Mouse (Mus musculus) left cerebral cortex, postnatal 4 days (tissue): Measurements from ENCODE around the gene Tlnrd1. TPM values are rescaled to one million over a fixed set of nuclear protein-coding genes. Genes with fewer than 3 reads are reported as not detected.

Experiments used
- DNase-seq: peaks from one replicate; pipeline ENCODE4 v3.0.0-alpha.2; 2022
- intact Hi-C: fragments of 180-260 bp; cut with DNase I; formaldehyde crosslinking; loops from one replicate; pipeline ENCODE4 v1.15.1; 2025
- total RNA-seq, 2 experiments: library from RNA; stranded (reverse); gene quantifications; 2 replicates each; pipeline ENCODE4 v1.2.3; 2021

The Tlnrd1 gene
- total RNA-seq, 2 experiments from 2014 or later, result 20.5 to 20.7 TPM

- DNase-seq, result no peak
- intact Hi-C loops, result no loop called here
Measured at GRCm38 (mm10) chr7:83847187-83848075, 36.7 kb downstream of the Tlnrd1 start.

GRCm38 (mm10) chr7:83844807-83845206 is 39.3 kb downstream of the Tlnrd1 start:
- intact Hi-C loops, result no loop called here
- no peak for DNase-seq

- no peak for DNase-seq
- intact Hi-C loops, result no loop called here
Measured at GRCm38 (mm10) chr7:83842486-83843259, 41.4 kb downstream of the Tlnrd1 start.

- no peak for DNase-seq
- intact Hi-C loops, result no loop called here
Measured at GRCm38 (mm10) chr7:83840076-83840475, 44.0 kb downstream of the Tlnrd1 start.

DNA sequence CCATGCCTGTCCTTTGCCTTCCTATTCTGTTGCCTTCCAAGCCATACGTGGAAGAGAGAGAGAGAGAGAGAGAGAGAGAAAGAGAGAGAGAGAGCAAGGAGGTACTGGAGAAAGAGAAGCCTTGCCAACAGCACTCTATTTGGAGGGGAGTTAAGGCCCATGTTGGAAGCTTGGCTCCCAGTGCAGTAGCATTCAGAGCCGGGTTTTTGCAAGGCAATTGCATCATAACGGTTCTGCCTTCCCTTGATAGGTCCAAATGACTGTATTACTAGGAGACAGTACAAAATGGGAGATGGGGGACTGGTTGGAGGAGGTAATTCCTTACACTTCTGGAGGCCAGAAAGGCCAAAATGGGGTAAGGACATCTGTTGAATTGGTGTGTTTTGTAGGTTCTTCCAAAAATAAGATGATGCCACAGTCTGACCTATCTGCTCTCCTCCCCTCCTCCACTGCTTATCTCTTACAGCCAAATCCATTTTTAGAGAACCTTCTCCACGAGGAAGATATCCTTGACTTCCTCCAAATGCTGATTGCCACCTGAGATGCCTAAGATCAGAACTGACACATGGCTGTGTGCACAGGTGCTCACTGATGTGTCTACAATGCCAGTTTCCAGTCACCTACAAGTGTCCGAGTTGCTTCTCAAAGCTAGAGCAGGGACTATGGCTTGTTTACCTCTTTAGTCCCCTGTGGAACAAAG is 45.4 kb downstream of the Tlnrd1 start:
- DNase-seq, result no peak
- intact Hi-C loops, result no loop called here

Other genes starting within 250 kb of the Tlnrd1 start
- gene Il16, start 138.6 kb downstream of the Tlnrd1 start, total RNA-seq, result 1 to 10 TPM; 1.6 TPM
- gene Cfap161, start 89.4 kb downstream of the Tlnrd1 start, total RNA-seq, result 1 to 10 TPM; 1.0 to 1.1 TPM
- gene Mesd, start 161 bp upstream of the Tlnrd1 start, total RNA-seq, result 10 to 100 TPM; 55.4 to 60.3 TPM
- 10 to 100 TPM; 10.1 to 11.8 TPM for gene Cemip, start 202.2 kb upstream of the Tlnrd1 start, total RNA-seq